Mouse (Mus musculus) limb, embryonic 15.5 days (tissue): ENCODE data around the gene Gtdc1. TPM values are rescaled to one million over a fixed set of nuclear protein-coding genes. Genes with fewer than 3 reads are reported as not detected.
A peak's percentile ranks its signal among the peaks of the same experiment; 100 is the strongest.
"Not testable (repeated sequence)": the region's sequence is repeated elsewhere in the genome, so short reads cannot be mapped to it uniquely, and the experiment has no call there.

Source experiments
- ATAC-seq: fragments of 200-750 bp; cut with Nextera tagmentation; 2 replicates; pipeline ENCODE4 v1.8.0; 2017; ENCODE audit warnings: low read depth, moderate TSS enrichment; ENCODE audit not compliant: insufficient number of reproducible peaks, low FRiP score, low TSS enrichment
- H3K27ac ChIP-seq: fragments of 300-500 bp; sonication (generic); 2 replicates; pipeline ENCODE4 v1.5.1; 2015; ENCODE audit warnings: moderate library complexity, mild to moderate bottlenecking, inconsistent platforms
- H3K27me3 ChIP-seq: fragments of 300-500 bp; sonication (generic); 2 replicates; pipeline ENCODE4 v1.6.1; 2015; ENCODE audit warnings: inconsistent platforms
- H3K36me3 ChIP-seq: fragments of 300-500 bp; sonication (generic); 2 replicates; pipeline ENCODE4 v1.6.1; 2015; ENCODE audit warnings: inconsistent platforms
- H3K4me1 ChIP-seq: fragments of 300-500 bp; sonication (generic); 2 replicates; pipeline ENCODE4 v1.6.1; 2015; ENCODE audit warnings: inconsistent platforms
- H3K4me2 ChIP-seq: fragments of 300-500 bp; sonication (generic); 2 replicates; pipeline ENCODE4 v1.6.1; 2015; ENCODE audit warnings: mild to moderate bottlenecking, inconsistent platforms
- H3K4me3 ChIP-seq: fragments of 300-500 bp; sonication (generic); 2 replicates; pipeline ENCODE4 v1.5.1; 2015; ENCODE audit warnings: mild to moderate bottlenecking, inconsistent platforms
- H3K9ac ChIP-seq: fragments of 300-500 bp; sonication (generic); 2 replicates; pipeline ENCODE4 v1.6.1; 2015; ENCODE audit warnings: inconsistent platforms
- H3K9me3 ChIP-seq: fragments of 300-500 bp; sonication (generic); 2 replicates; pipeline ENCODE4 v1.6.1; 2016; ENCODE audit warnings: inconsistent platforms
- WGBS: fragments of 180-500 bp; shearing (Covaris S2); methylation state at CpG from one replicate; pipeline ENCODE4 v1.1.7; 2015; 5-methylcytosine and 5-hydroxymethylcytosine counted together
- polyA plus RNA-seq: library from polyadenylated mRNA; unstranded; fragments of >200 nt; fragmentation: Nextera tagmentation; extraction: Ambion mirVana; gene quantifications from 2 replicates; pipeline ENCODE4 v1.2.1, GENCODE M21; 2015

Gtdc1 gene
- polyA plus RNA-seq, 1 experiment from 2014 or later: 19.2 TPM

GRCm38 (mm10) chr2:44633064-44633463 is 294.4 kb downstream of the Gtdc1 start:
- Histone ChIP-seq H3K4me1 (no peaks in the 10 kb centered on the region), H3K36me3 (no peaks in the 10 kb centered on the region), H3K9me3 (no peaks in the 10 kb centered on the region), H3K9ac (no peak overlapping the region), H3K4me3 (no peak overlapping the region), H3K27ac (no peak overlapping the region), H3K27me3 (no peaks in the 10 kb centered on the region), H3K4me2 (no peak overlapping the region)
- ATAC-seq: no peak
- 57% methylated on average over 5 of the region's 5 CpGs for WGBS

- Histone ChIP-seq H3K4me1 (no peaks in the 10 kb centered on the region), H3K9ac (no peak overlapping the region), H3K4me3 (no peak overlapping the region), H3K9me3 (no peaks in the 10 kb centered on the region), H3K36me3 (no peaks in the 10 kb centered on the region), H3K4me2 (no peak overlapping the region), H3K27me3 (no peaks in the 10 kb centered on the region), H3K27ac (no peak overlapping the region)
- 51% methylated on average over 10 of the region's 10 CpGs for WGBS
- ATAC-seq: no peak
Observed at GRCm38 (mm10) chr2:44632584-44632983, 294.9 kb downstream of the Gtdc1 start.

- Histone ChIP-seq H3K4me2 (no peak overlapping the region), H3K9ac (no peak overlapping the region), H3K4me3 (no peak overlapping the region), H3K27ac (no peak overlapping the region), H3K4me1 (no peaks in the 10 kb centered on the region), H3K9me3 (no peaks in the 10 kb centered on the region), H3K36me3 (no peaks in the 10 kb centered on the region), H3K27me3 (no peaks in the 10 kb centered on the region)
- no peak for ATAC-seq
- 65% methylated on average over 3 of the region's 3 CpGs for WGBS
Observed at GRCm38 (mm10) chr2:44631064-44631463, 296.4 kb downstream of the Gtdc1 start.

- 76% methylated on average over 1 of the region's 1 CpGs for WGBS
- H3K4me2 ChIP-seq: no peak overlapping the region
- H3K27me3 ChIP-seq: no peaks in the 10 kb centered on the region
- no peak for ATAC-seq
- no peaks in the 10 kb centered on the region for H3K4me1 ChIP-seq
- H3K27ac ChIP-seq: no peak overlapping the region
- H3K9me3 ChIP-seq: no peaks in the 10 kb centered on the region
- no peak overlapping the region for H3K9ac ChIP-seq
- H3K4me3 ChIP-seq: no peak overlapping the region
- H3K36me3 ChIP-seq: no peaks in the 10 kb centered on the region
Observed at GRCm38 (mm10) chr2:44628778-44629177, 298.7 kb downstream of the Gtdc1 start.

GRCm38 (mm10) chr2:44625154-44625553 is 302.3 kb downstream of the Gtdc1 start:
- no peak overlapping the region for H3K27ac ChIP-seq
- no peak overlapping the region for H3K9ac ChIP-seq
- H3K4me1 ChIP-seq: no peaks in the 10 kb centered on the region
- H3K4me3 ChIP-seq: no peak overlapping the region
- no peak for ATAC-seq
- H3K27me3 ChIP-seq: no peaks in the 10 kb centered on the region
- no peak overlapping the region for H3K4me2 ChIP-seq
- no peaks in the 10 kb centered on the region for H3K36me3 ChIP-seq
- H3K9me3 ChIP-seq: no peaks in the 10 kb centered on the region
- WGBS: 49% methylated on average over 3 of the region's 3 CpGs

GRCm38 (mm10) chr2:44622471-44622870 is 305.0 kb downstream of the Gtdc1 start:
- no peak for ATAC-seq
- Histone ChIP-seq H3K36me3 (no peaks in the 10 kb centered on the region), H3K4me1 (no peaks in the 10 kb centered on the region), H3K9me3 (no peaks in the 10 kb centered on the region), H3K27me3 (no peaks in the 10 kb centered on the region), H3K9ac (no peak overlapping the region), H3K27ac (no peak overlapping the region), H3K4me2 (no peak overlapping the region), H3K4me3 (no peak overlapping the region)
- WGBS: 69% methylated on average over 3 of the region's 3 CpGs

- H3K9ac ChIP-seq, H3K4me1 ChIP-seq, ATAC-seq, H3K4me2 ChIP-seq, H3K27me3 ChIP-seq, H3K36me3 ChIP-seq, H3K4me3 ChIP-seq, H3K9me3 ChIP-seq, H3K27ac ChIP-seq: not testable (repeated sequence)
- WGBS: 91% methylated on average over 3 of the region's 3 CpGs
Observed at GRCm38 (mm10) chr2:44599653-44600052, 327.8 kb downstream of the Gtdc1 start.

GRCm38 (mm10) chr2:44594276-44594675 is 333.2 kb downstream of the Gtdc1 start:
- 67% methylated on average over 1 of the region's 1 CpGs for WGBS
- Histone ChIP-seq H3K4me2 (no peak overlapping the region), H3K9ac (no peak overlapping the region), H3K27me3 (no peaks in the 10 kb centered on the region), H3K4me3 (no peak overlapping the region), H3K9me3 (no peaks in the 10 kb centered on the region), H3K27ac (no peak overlapping the region), H3K4me1 (no peaks in the 10 kb centered on the region; the same call in 1 of the 2 replicates), H3K36me3 (no peaks in the 10 kb centered on the region)
- ATAC-seq: no peak

GRCm38 (mm10) chr2:44590881-44591280 is 336.6 kb downstream of the Gtdc1 start:
- 37% methylated on average over 4 of the region's 4 CpGs for WGBS
- H3K4me3 ChIP-seq: no peak overlapping the region
- no peak overlapping the region for H3K27ac ChIP-seq
- no peaks in the 10 kb centered on the region for H3K9me3 ChIP-seq
- no peak overlapping the region for H3K4me2 ChIP-seq
- H3K36me3 ChIP-seq: no peaks in the 10 kb centered on the region
- no peaks in the 10 kb centered on the region for H3K27me3 ChIP-seq
- ATAC-seq: no peak
- no peaks in the 10 kb centered on the region; the same call in 1 of the 2 replicates for H3K4me1 ChIP-seq
- no peak overlapping the region for H3K9ac ChIP-seq

GRCm38 (mm10) chr2:44584061-44584460 is 343.4 kb downstream of the Gtdc1 start:
- no peak overlapping the region for H3K4me2 ChIP-seq
- no peak overlapping the region for H3K4me3 ChIP-seq
- H3K9me3 ChIP-seq: no peaks in the 10 kb centered on the region
- ATAC-seq: no peak
- no peak overlapping the region for H3K27ac ChIP-seq
- H3K4me1 ChIP-seq: no peaks in the 10 kb centered on the region
- no peaks in the 10 kb centered on the region for H3K27me3 ChIP-seq
- H3K36me3 ChIP-seq: no peaks in the 10 kb centered on the region
- H3K9ac ChIP-seq: no peak overlapping the region

GRCm38 (mm10) chr2:44583491-44583890 is 344.0 kb downstream of the Gtdc1 start:
- Histone ChIP-seq H3K4me1 (no peaks in the 10 kb centered on the region), H3K9ac (no peak overlapping the region), H3K9me3 (no peaks in the 10 kb centered on the region), H3K4me2 (no peak overlapping the region), H3K27me3 (no peaks in the 10 kb centered on the region), H3K27ac (no peak overlapping the region), H3K36me3 (no peaks in the 10 kb centered on the region), H3K4me3 (no peak overlapping the region)
- ATAC-seq: no peak

- Histone ChIP-seq H3K27ac (no peak overlapping the region), H3K27me3 (no peaks in the 10 kb centered on the region), H3K4me1 (no peaks in the 10 kb centered on the region), H3K36me3 (no peaks in the 10 kb centered on the region), H3K4me2 (no peak overlapping the region), H3K9ac (no peak overlapping the region), H3K9me3 (no peaks in the 10 kb centered on the region), H3K4me3 (no peak overlapping the region)
- no peak for ATAC-seq
- 71% methylated on average over 3 of the region's 3 CpGs for WGBS
Observed at GRCm38 (mm10) chr2:44571810-44572209, 355.6 kb downstream of the Gtdc1 start.

GRCm38 (mm10) chr2:44571156-44571555 is 356.3 kb downstream of the Gtdc1 start:
- H3K27me3 ChIP-seq: no peaks in the 10 kb centered on the region
- H3K4me3 ChIP-seq: no peak overlapping the region
- no peaks in the 10 kb centered on the region for H3K9me3 ChIP-seq
- H3K27ac ChIP-seq: peak overlapping the region; percentile 61; the same call in 1 of the 2 replicates
- H3K4me1 ChIP-seq: no peaks in the 10 kb centered on the region
- H3K9ac ChIP-seq: no peak overlapping the region
- H3K4me2 ChIP-seq: no peak overlapping the region
- ATAC-seq: no peak
- H3K36me3 ChIP-seq: no peaks in the 10 kb centered on the region
- 49% methylated on average over 9 of the region's 9 CpGs for WGBS
